Mouse (Mus musculus): ENCODE measurements at regions not wholly inside any gene's neighbourhood (a gene's known extent, or its start where the extent isn't known, plus 50 kb on each side); places are given as distances from the start of the nearest gene placed in this dataset.
"Not testable (repeated sequence)": the region's sequence is repeated elsewhere in the genome, so short reads cannot be mapped to it uniquely, and the experiment has no call there.

GRCm38 (mm10) chr14:52782832-52783231 is 287.3 kb upstream of the Olfr1507 start:
- not testable (repeated sequence) for DNase-seq

- DNase-seq, result not testable (repeated sequence)
Observed at GRCm38 (mm10) chr14:52775816-52776215, 280.3 kb upstream of the Olfr1507 start.

GRCm38 (mm10) chr14:52769450-52769849 is 273.9 kb upstream of the Olfr1507 start:
- not testable (repeated sequence) for DNase-seq

- DNase-seq, result not testable (repeated sequence)
Observed at GRCm38 (mm10) chr14:52752159-52752558, 256.6 kb upstream of the Olfr1507 start.

GRCm38 (mm10) chr14:52726680-52727079 is 231.1 kb upstream of the Olfr1507 start:
- not testable (repeated sequence) for DNase-seq

- DNase-seq, result not testable (repeated sequence)
Observed at GRCm38 (mm10) chr14:52724988-52725387, 229.4 kb upstream of the Olfr1507 start.

- DNase-seq, result peak; percentile 9
Observed at GRCm38 (mm10) chr14:52720640-52721039, 225.1 kb upstream of the Olfr1507 start.

GRCm38 (mm10) chr14:52700851-52701250 is 205.3 kb upstream of the Olfr1507 start:
- not testable (repeated sequence) for DNase-seq

GRCm38 (mm10) chr14:52683636-52684035 is 188.1 kb upstream of the Olfr1507 start:
- DNase-seq, result not testable (repeated sequence)

- DNase-seq, result no peak
Observed at GRCm38 (mm10) chr14:52654355-52654754, 158.8 kb upstream of the Olfr1507 start.

- DNase-seq, result no peak
Observed at GRCm38 (mm10) chr14:52638179-52638578, 142.6 kb upstream of the Olfr1507 start.

GRCm38 (mm10) chr14:52622184-52622583 is 126.6 kb upstream of the Olfr1507 start:
- no peak for DNase-seq

- DNase-seq, result no peak
Observed at GRCm38 (mm10) chr14:52580319-52580718, 84.8 kb upstream of the Olfr1507 start.

- no peak for DNase-seq
Observed at GRCm38 (mm10) chr14:52566920-52567319, 71.4 kb upstream of the Olfr1507 start.

GRCm38 (mm10) chr14:52565606-52566005 is 70.1 kb upstream of the Olfr1507 start:
- DNase-seq, result no peak

- DNase-seq, result not testable (repeated sequence)
Observed at GRCm38 (mm10) chr14:52556340-52556739, 60.8 kb upstream of the Olfr1507 start.

- no peak for DNase-seq
Observed at GRCm38 (mm10) chr14:52553399-52553798, 57.9 kb upstream of the Olfr1507 start.

- no peak for DNase-seq
Observed at GRCm38 (mm10) chr14:52547933-52548332, 52.4 kb upstream of the Olfr1507 start.

Measured in lung, postnatal 36 days (tissue).